Mouse (Mus musculus): ENCODE data around the gene Dap. TPM values are rescaled to one million over a fixed set of nuclear protein-coding genes. Genes with fewer than 3 reads are reported as not detected.

Gene Dap
- total RNA-seq, 2 experiments from 2014 or later, result 22.5 to 28.4 TPM

DNA sequence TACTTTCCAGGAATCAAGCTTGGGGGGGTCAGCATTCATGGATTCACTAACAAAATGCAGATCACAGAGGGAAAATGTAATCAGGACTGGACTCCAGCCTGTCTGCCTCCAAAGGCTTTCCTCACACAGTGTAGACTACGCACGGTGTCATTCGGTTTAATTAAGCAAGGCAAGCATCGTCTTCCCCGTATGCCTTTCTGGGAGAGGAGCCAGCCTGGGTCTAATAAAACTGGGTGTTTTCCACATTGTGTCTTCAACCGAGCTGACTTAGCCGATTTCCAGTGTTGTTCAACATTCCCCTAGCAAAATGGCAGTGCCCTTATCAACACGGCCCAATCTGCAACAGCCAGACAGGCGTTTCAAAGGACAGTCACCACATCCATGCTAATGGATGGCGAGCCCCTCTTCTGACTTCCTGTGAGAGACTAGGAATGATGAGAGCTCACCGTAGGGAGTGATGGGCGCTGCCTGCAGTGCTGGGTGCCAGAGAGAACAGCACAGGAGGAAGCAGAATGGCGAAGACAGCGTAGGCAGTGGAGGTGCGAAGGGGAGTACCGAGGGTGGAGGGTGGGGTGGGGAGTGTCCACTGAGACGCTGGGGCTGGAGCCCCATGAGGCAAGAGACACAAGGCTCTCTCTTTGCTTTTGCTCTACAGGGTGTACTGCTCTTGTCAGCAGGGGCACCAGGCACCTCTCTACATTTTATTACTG is 61.0 kb downstream of the Dap start:
- DNase-seq, result no peak
- intact Hi-C loops (cut with DNase I; ENCODE audit: low total_unique reads), result no loop called here

DNA sequence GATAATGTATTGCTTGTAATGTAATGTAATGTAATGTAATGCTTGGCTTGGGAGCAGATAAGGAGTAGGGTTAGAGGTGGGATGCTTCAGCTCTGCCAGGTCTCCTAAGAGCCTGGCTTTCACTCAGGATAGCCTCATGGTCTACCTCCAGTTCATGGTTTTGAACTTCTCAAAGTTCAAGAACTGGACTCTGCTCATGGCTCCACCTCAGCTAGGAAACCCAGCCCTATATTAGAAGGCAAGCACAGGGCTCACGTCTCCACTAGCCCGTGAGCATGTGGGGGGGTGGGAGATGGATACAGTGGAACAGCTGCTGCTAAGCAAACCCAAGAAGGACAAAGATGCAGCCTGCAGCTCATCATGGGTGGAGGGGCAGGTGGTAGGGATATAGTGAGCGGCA is 61.6 kb downstream of the Dap start:
- DNase-seq, result no peak
- intact Hi-C loops (cut with DNase I; ENCODE audit: low total_unique reads), result no loop called here

DNA sequence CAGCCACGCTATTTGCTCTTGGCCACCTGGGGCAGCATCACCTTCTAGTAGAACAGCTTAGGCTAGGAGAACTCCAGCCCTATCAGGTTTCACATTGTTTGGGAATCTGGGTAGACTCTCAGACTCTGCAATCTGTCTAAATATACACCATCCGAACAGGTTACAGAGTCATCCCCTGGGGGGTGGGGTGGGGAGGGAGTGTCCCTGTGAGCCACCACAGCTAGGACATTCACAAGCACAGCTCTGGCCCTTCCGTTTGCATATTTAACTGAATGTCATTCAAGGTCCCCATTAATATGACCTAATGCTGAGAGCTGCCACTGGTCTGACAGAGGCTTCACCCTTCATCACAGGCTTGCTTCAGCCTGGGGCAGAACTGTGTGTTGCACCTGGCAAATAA is 68.5 kb downstream of the Dap start:
- intact Hi-C loops (cut with DNase I; ENCODE audit: low total_unique reads), result no loop called here
- DNase-seq, result no peak

- intact Hi-C loops (cut with DNase I; ENCODE audit: low total_unique reads), result no loop called here
- no peak for DNase-seq
These were observed 70.2 kb downstream of the Dap start for GRCm38 (mm10) chr15:31294311-31294710.

GRCm38 (mm10) chr15:31296882-31297776 is 73.0 kb downstream of the Dap start:
- no peak for DNase-seq
- intact Hi-C loops (cut with DNase I; ENCODE audit: low total_unique reads), result no loop called here

GRCm38 (mm10) chr15:31297777-31298137 is 73.6 kb downstream of the Dap start:
- DNase-seq, result no peak

GRCm38 (mm10) chr15:31299258-31299917 is 75.3 kb downstream of the Dap start:
- intact Hi-C loops (cut with DNase I; ENCODE audit: low total_unique reads), result no loop called here
- peak; percentile 18 for DNase-seq

More at GRCm38 (mm10) chr15:31297777-31298137, 73.6 kb downstream of the Dap start:
- intact Hi-C loops (cut with DNase I; ENCODE audit: low total_unique reads), result no loop called here

- intact Hi-C loops (cut with DNase I; ENCODE audit: low total_unique reads), result no loop called here
- DNase-seq, result no peak
These were observed 78.3 kb downstream of the Dap start for GRCm38 (mm10) chr15:31302293-31302990.

DNA sequence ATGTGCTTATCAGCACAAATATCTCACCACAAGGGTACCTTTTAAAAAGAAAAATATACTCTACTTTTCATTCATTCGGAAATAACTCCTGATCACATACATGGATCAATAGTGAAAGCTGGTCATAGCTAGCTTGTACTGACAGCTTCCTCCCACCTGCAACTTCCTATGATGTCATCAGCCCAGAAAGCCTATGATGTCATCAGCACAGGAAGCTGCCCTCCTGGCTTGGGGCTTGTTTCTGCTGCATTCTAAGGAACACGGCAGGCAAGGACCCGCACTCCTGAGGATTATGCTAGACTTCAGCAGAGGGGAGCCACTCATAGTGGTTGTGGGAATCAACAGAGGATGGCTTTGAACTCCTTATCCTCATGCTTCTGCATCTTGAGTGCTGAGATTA is 80.2 kb downstream of the Dap start:
- DNase-seq, result no peak
- intact Hi-C loops (cut with DNase I; ENCODE audit: low total_unique reads), result no loop called here

DNA sequence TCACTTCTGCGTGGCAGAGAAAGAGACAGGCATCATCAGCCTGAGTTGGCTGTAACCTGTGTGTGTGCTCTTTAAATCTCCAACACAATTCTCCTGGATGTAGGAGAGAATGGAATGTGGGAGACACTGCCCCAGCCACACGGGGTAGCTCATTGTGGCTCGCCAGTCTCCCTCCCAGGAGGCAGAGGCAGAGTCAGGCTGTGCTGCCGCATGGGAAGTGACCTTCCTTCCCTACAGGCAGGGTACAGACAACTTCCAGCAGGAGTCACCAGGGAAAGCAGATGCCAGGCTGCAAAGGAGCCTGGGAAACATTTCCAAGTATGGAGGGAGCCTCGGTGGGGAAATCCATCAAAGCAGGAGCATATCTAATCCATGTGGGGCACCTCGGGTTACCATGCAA is 81.1 kb downstream of the Dap start:
- no peak for DNase-seq
- intact Hi-C loops (cut with DNase I; ENCODE audit: low total_unique reads), result no loop called here

DNA sequence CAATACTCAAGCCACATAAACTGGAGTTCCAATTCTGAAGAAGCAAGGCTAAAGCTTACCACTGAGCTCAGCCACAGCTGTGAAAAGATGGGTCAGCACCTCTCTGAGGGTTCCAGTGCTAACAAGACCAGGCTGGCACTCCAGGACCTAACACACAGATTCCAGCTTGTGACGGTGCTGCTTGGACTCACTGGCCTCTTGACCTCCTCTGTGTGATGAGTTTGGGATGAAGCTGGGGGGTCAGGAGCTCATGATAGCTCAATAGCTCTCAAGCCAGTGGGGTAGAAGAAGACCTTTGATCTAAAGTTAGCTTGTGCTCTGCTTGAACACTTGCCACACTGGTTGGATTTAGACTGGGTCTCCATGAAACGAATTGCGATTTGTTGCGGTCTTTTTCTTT is 82.6 kb downstream of the Dap start:
- no peak for DNase-seq

DNA sequence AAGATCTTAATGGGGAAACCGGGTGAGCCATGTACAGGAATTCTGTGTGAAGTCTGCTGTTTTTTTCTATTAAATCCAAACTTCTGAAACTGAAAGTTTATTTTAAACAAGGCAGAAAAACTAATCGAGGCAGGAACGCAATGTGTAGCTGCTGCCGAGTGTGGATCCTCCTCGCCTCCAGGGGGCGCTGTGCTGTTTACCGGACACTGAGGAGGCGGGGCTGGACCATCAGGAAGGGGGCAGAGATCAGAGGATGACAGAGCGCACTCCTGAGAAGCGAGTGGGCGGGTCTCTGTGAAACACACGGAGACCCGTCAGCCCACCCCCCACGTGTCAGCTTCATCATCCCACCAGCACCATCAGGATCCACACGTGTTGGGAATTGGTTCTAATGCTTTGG is 85.4 kb downstream of the Dap start:
- intact Hi-C loops (cut with DNase I; ENCODE audit: low total_unique reads), result no loop called here
- DNase-seq, result no peak

More for the DNA sequence above, 82.6 kb downstream of the Dap start:
- intact Hi-C loops (cut with DNase I; ENCODE audit: low total_unique reads), result no loop called here

DNA sequence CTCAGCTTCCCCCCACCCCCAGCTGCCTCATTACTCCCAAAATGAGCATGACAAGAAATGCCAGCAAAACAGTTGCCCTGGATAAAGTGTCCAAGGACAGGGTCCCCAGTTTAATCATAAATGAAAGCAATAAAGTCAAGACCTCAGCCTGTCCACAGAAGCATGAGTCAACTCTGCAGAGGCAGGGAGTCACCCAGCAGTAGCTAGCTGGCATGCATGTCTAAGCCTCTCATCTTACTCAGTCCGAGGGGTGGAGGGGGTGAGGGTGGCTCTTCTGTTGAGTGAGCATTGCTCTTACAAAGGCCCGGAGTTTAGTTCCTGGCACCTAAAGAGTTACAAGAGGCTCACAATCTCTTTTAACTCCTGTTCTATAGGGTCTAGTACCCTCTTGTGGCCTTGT is 87.9 kb downstream of the Dap start:
- intact Hi-C loops (cut with DNase I; ENCODE audit: low total_unique reads), result no loop called here
- DNase-seq, result no peak

DNA sequence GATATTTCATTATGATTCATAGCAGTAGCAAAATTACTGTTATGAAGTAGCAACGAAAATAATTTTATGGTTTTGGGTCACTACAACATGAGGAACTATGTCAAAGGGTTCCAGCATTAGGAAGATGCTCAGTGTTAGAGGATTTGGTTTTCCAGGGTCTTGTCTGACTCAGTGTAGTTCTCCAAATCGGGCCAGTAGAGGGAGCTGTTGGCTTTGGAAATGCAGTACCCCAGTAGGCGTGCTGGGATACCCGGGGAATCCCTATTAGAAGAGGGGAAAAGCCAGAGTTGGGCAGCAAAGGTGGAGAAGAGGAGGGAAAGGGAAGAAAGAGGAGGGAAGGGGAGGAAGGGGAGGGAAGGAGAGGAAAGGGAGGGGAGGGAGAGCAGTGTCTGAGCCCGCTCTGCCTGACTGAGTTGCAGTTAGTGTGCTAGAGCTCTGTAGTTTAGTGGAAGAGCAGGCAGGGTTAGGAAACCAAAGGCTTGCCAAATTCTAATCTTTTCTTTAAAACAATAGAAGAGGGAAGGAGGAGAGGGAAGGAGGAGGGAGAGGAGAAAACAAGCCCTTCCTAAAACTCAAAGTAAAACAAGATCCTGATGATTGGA is 91.6 kb downstream of the Dap start:
- peak; percentile 82 for DNase-seq
- intact Hi-C loops (cut with DNase I; ENCODE audit: low total_unique reads), result loop anchor here (5.0 kb wide), 2 partner anchors 127 to 272 kb away; no protein-coding TSS in a partner anchor

DNA sequence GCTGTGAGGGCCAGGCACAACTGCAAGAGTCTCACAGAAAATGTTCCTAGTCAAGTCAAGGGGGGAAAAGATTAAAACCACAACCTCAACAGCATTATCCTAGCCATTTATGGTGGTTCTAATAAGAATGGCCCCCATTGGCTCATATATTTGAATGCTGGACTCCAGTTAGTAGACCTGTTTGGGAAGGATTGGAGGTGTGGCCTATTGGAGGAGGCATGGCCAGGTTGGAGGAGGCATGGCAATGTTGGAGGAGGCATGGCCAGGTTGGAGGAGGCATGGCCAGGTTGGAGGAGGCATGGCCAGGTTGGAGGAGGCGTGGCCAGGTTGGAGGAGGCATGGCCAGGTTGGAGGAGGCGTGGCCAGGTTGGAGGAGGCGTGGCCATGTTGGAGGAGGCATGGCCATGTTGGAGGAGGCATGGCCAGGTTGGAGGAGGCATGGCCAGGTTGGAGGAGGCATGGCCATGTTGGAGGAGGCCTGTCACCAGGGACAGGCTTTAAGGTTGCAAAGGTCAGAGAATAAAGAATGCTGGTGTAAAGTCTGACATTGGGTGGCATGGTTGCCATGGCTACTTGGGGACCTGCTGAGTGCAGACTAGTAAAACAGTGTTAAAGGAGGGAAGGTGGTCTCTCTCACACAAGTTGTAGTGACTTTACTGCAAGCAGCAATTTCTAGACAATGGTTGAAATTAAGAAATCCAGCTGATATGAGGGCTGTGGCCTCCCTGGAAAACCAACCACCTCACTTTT is 93.1 kb downstream of the Dap start:
- DNase-seq, result no peak
- intact Hi-C loops (cut with DNase I; ENCODE audit: low total_unique reads), result loop anchor here (5.0 kb wide), 2 partner anchors 125 to 270 kb away; no protein-coding TSS in a partner anchor

DNA sequence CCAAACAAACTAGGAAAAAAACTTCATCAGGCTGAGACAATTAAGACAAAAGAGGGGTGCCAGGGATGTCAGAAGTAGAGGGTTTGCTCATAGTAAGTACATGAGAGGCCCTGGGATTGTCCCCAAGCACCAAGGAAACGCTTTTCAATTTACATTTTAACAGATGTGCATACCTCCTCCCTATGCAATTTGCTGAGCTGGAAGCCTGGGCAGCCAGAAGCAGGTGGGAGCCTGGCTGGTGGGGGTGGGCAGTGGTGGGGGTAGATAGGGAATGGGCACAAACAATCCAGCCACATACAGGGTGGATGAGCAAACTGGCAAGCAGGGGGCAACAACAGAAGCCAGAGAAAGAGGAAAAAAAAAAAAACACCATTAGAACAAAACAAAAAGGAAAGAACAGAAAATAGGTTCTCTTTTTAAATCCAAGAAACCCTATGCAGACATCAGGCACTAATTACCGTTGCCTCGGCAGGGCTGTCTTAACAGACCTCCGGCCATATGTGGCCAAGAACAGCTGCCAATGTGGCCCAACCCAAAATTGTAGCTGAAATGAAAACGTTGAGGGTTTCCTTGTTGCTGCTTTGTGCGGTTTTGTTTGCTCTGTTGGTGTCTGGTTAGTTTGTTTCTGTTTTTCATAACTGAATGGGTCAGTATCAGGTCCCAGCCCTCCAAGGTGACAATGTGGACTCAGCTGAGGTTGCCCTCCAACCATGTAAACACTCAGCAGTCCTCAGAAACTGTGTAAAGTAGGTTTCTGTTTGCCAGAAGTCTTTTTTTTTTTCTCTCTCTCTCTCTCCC is 94.2 kb downstream of the Dap start:
- intact Hi-C loops (cut with DNase I; ENCODE audit: low total_unique reads), result loop anchor here (5.0 kb wide), 2 partner anchors 124 to 269 kb away; no protein-coding TSS in a partner anchor

GRCm38 (mm10) chr15:31319046-31319445 is 94.9 kb downstream of the Dap start:
- intact Hi-C loops (cut with DNase I; ENCODE audit: low total_unique reads), result loop anchor here (5.0 kb wide), 2 partner anchors 123 to 268 kb away; no protein-coding TSS in a partner anchor
- DNase-seq, result no peak

More for the DNA sequence above, 94.2 kb downstream of the Dap start:
- no peak for DNase-seq
